Mouse (Mus musculus): Measurements from ENCODE around the gene Slc35b2.

GRCm38 (mm10) chr17:45563655-45564530, at the start of gene Slc35b2:
- TF ChIP-seq CTCF (IDR thresholded peaks at IDR 0.05; ENCODE audit: low read depth, low read length) (0 out of 2 replicates have a peak, but pooled peaks have one; percentile 12), POLR2A (IDR thresholded peaks at IDR 0.05; ENCODE audit: borderline replicate concordance, low read depth, low read length) (no peak)

All from bone marrow macrophage, adult 2 months (primary cell).